Mouse (Mus musculus): ENCODE measurements around the gene Rtraf. TPM values are rescaled to one million over a fixed set of nuclear protein-coding genes. Genes with fewer than 3 reads are reported as not detected.
A peak's percentile ranks its signal among the peaks of the same experiment; 100 is the strongest.

The Rtraf gene
- polyA plus RNA-seq, 1 experiment from 2014 or later = 145 TPM

- Histone ChIP-seq H3K9ac (no peak overlapping the region), H3K4me2 (no peak overlapping the region), H3K9me3 (no peaks in the 10 kb centered on the region), H3K4me1 (replicated peaks) (peaks cover 6% of the 10 kb centered on the region; the same call in 1 of the 2 replicates), H3K27me3 (no peaks in the 10 kb centered on the region), H3K36me3 (no peaks in the 10 kb centered on the region), H3K4me3 (no peak overlapping the region), H3K27ac (replicated peaks) (no peak overlapping the region)
- WGBS = 39% methylated on average over 1 of the region's 1 CpGs
- ATAC-seq (ENCODE audit: low FRiP score, low read depth) = no peak
Measured at GRCm38 (mm10) chr14:19766380-19766649, 57.3 kb downstream of the Rtraf start.

- no peak overlapping the region for H3K27ac ChIP-seq (replicated peaks)
- peaks cover 6% of the 10 kb centered on the region; the same call in 1 of the 2 replicates for H3K4me1 ChIP-seq (replicated peaks)
- H3K27me3 ChIP-seq = no peaks in the 10 kb centered on the region
- no peaks in the 10 kb centered on the region for H3K9me3 ChIP-seq
- no peak overlapping the region for H3K4me3 ChIP-seq
- H3K4me2 ChIP-seq = no peak overlapping the region
- no peak overlapping the region for H3K9ac ChIP-seq
- no peaks in the 10 kb centered on the region for H3K36me3 ChIP-seq
- no peak for ATAC-seq (ENCODE audit: low FRiP score, low read depth)
- WGBS = 65% methylated on average over 9 of the region's 9 CpGs
Measured at GRCm38 (mm10) chr14:19765539-19766379, 57.9 kb downstream of the Rtraf start.

GRCm38 (mm10) chr14:19764331-19764730 is 59.3 kb downstream of the Rtraf start:
- Histone ChIP-seq H3K27ac (replicated peaks) (no peak overlapping the region), H3K4me1 (replicated peaks) (peaks cover 6% of the 10 kb centered on the region; the same call in 1 of the 2 replicates), H3K4me2 (no peak overlapping the region), H3K9me3 (no peaks in the 10 kb centered on the region), H3K9ac (no peak overlapping the region), H3K36me3 (no peaks in the 10 kb centered on the region), H3K27me3 (no peaks in the 10 kb centered on the region), H3K4me3 (no peak overlapping the region)
- ATAC-seq (ENCODE audit: low FRiP score, low read depth) = no peak
- 68% methylated on average over 8 of the region's 8 CpGs for WGBS

DNA sequence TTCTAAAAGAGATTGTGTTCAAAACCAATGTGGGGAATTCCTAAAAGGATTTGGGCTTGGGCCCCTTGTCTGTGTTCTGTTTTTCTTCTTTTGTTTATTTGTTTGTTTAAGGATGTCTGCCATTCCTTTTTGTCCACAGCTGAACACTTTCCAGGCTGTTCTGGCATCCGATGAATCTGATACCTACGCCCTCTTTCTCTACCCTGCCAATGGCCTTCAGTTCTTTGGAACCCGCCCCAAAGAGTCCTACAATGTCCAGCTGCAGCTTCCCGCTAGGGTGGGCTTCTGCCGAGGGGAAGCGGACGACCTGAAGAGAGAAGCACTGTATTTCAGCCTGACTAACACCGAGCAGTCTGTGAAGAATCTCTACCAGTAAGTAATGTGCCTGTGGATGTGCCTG is 60.1 kb downstream of the Rtraf start:
- 44% methylated on average over 8 of the region's 8 CpGs for WGBS
- Histone ChIP-seq H3K36me3 (no peaks in the 10 kb centered on the region), H3K27ac (replicated peaks) (peak overlapping the region; percentile 40; the same call in 1 of the 2 replicates), H3K4me1 (replicated peaks) (peaks cover 6% of the 10 kb centered on the region; the same call in 1 of the 2 replicates), H3K27me3 (no peaks in the 10 kb centered on the region), H3K4me2 (no peak overlapping the region), H3K9me3 (no peaks in the 10 kb centered on the region), H3K9ac (no peak overlapping the region), H3K4me3 (no peak overlapping the region)
- ATAC-seq (ENCODE audit: low FRiP score, low read depth) = no peak

GRCm38 (mm10) chr14:19762014-19762413 is 61.6 kb downstream of the Rtraf start:
- H3K4me3 ChIP-seq = no peak overlapping the region
- H3K27me3 ChIP-seq = no peaks in the 10 kb centered on the region
- no peak overlapping the region for H3K4me2 ChIP-seq
- ATAC-seq (ENCODE audit: low FRiP score, low read depth) = no peak
- H3K9ac ChIP-seq = no peak overlapping the region
- H3K36me3 ChIP-seq = no peaks in the 10 kb centered on the region
- H3K9me3 ChIP-seq = no peaks in the 10 kb centered on the region
- WGBS = 70% methylated on average over 4 of the region's 4 CpGs
- H3K4me1 ChIP-seq (replicated peaks) = peaks cover 6% of the 10 kb centered on the region; the same call in 1 of the 2 replicates
- H3K27ac ChIP-seq (replicated peaks) = no peak overlapping the region

Other genes with a start within 250 kb of the Rtraf start
- 5.3 and 5.7 TPM in 2 replicates for gene Gm2237, start 238.7 kb downstream of the Rtraf start, polyA plus RNA-seq (2015; fragmentation: Nextera tagmentation; extraction: Ambion mirVana)
- not detected in 2 replicates for gene Gm5458, start 221.2 kb downstream of the Rtraf start, polyA plus RNA-seq (2015; fragmentation: Nextera tagmentation; extraction: Ambion mirVana)
- 45.7 and 48.2 TPM in 2 replicates for gene Nid2, start 72.6 kb downstream of the Rtraf start, polyA plus RNA-seq (2015; fragmentation: Nextera tagmentation; extraction: Ambion mirVana)
- gene Gng2, start 153.8 kb upstream of the Rtraf start, polyA plus RNA-seq (2015; fragmentation: Nextera tagmentation; extraction: Ambion mirVana) = 379 and 390 TPM in 2 replicates

Measured in hindbrain, embryonic 15.5 days (tissue).